Mouse (Mus musculus): ENCODE data around the gene Mdga2. TPM values are rescaled to one million over a fixed set of nuclear protein-coding genes. Genes with fewer than 3 reads are reported as not detected.

Mdga2 gene
- total and polyA plus RNA-seq, 3 experiments: 0.27 TPM; not detected in 2

DNA sequence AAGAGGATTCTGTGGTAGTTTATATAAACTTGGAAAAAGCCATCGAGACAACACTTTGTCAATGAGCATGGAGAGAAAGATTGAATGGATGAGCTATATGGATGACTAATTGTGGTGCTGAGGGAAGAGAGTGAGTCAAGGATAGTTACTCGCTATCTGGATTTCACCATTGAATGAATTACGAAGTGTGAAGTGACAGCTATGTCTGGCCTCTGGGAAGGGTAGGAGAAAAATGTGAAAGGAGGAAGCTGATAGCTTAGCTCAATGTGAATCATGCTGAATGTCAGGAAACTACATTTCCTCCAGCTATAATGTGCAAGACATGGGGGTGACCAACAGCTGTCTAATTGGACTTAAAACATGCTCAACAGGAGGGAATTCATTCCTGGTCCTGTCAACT, 487.8 kb downstream of the Mdga2 start:
- dilution Hi-C loops (cut with MboI; ENCODE audit: extremely low pct_ligation_motif_present, extremely low pct_unique_long_range_greater_than_20kb, low sequenced_read_pairs): no loop called here
- in situ Hi-C loops (cut with MboI; ENCODE audit: low pct_ligation_motif_present, low pct_unique_long_range_greater_than_20kb, low sequenced_read_pairs): no loop called here

DNA sequence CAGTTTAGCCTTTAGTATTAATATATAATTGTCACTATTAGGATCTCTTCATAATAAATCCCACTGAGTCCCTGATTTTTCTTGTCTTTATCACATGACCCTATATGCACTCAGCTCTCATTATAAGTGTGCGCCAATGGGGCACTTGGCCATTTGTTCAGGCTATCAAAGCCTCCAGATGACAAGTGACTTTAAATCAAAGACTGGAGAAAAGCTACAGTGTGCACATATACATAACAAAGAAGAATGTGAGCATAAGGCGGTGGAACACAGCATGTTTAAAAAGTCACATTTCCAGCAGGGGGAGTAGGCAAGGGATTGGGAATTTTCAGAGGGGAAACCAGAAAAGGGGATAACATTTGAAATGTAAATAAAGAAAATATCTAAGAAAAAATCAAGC, 497.9 kb downstream of the Mdga2 start:
- DNase-seq (ENCODE audit: extremely low read depth): no peak
- no peak overlapping the region for H3K27ac ChIP-seq (ENCODE audit: insufficient read depth, low read depth)
- in situ Hi-C loops (cut with MboI; ENCODE audit: low pct_ligation_motif_present, low pct_unique_long_range_greater_than_20kb, low sequenced_read_pairs) (no loop called here), dilution Hi-C loops (cut with MboI; ENCODE audit: extremely low pct_ligation_motif_present, extremely low pct_unique_long_range_greater_than_20kb, low sequenced_read_pairs) (no loop called here)
- H3K4me1 ChIP-seq (ENCODE audit: control insufficient read depth in 1 of 2, insufficient read depth in 2 of 2): no peaks in the 10 kb centered on the region
- H3K4me3 ChIP-seq (replicated peaks in 1 of 3; ENCODE audit: low read depth in 2 of 3, low read length in 2 of 3, poor library complexity in 1 of 3): no peak overlapping the region
- no peaks in the 10 kb centered on the region for H3K27me3 ChIP-seq (replicated peaks)
- H3K36me3 ChIP-seq (replicated peaks in 1 of 2; ENCODE audit: control insufficient read depth in 1 of 2, insufficient read depth in 1 of 2, low read length in 1 of 2): no peaks in the 10 kb centered on the region
- TF ChIP-seq CHD1 (IDR thresholded peaks at IDR 0.05; ENCODE audit: low read depth, low read length): no peak
- no peak for TF ChIP-seq ELF1 (IDR thresholded peaks at IDR 0.05; ENCODE audit: low read depth, low read length)
- no peak for TF ChIP-seq ZKSCAN1 (IDR thresholded peaks at IDR 0.05; ENCODE audit: borderline replicate concordance, low read depth, low read length)
- TF ChIP-seq MEF2A (IDR thresholded peaks at IDR 0.05; ENCODE audit: borderline replicate concordance, low read depth, low read length): no peak
- no peak for TF ChIP-seq CHD2 (IDR thresholded peaks at IDR 0.05; ENCODE audit: low read length)
- no peak for TF ChIP-seq BHLHE40 (IDR thresholded peaks at IDR 0.05; ENCODE audit: low read depth, low read length)
- TF ChIP-seq PAX5 (IDR thresholded peaks at IDR 0.05; ENCODE audit: low read length): no peak
- no peak for TF ChIP-seq MAFK (IDR thresholded peaks at IDR 0.05; ENCODE audit: insufficient replicate concordance, low read length)
- TF ChIP-seq ZNF384 (IDR thresholded peaks at IDR 0.05; ENCODE audit: low read depth, low read length): no peak
- TF ChIP-seq JUN (IDR thresholded peaks at IDR 0.05; ENCODE audit: insufficient read depth, low read depth, low read length): no peak
- no peak for TF ChIP-seq ZC3H11A (IDR thresholded peaks at IDR 0.05; ENCODE audit: low read depth, low read length)
- TF ChIP-seq SIN3A (IDR thresholded peaks at IDR 0.05; ENCODE audit: low read length): no peak
- TF ChIP-seq NELFE (IDR thresholded peaks at IDR 0.05; ENCODE audit: low read depth, low read length): no peak
- TF ChIP-seq UBTF (IDR thresholded peaks at IDR 0.05; ENCODE audit: low read depth, low read length): no peak
- no peak for TF ChIP-seq NRF1 (IDR thresholded peaks at IDR 0.05; ENCODE audit: low read depth, low read length)
- no peak for TF ChIP-seq JUND (conservative IDR thresholded peaks at IDR 0.05; ENCODE audit: low read depth, low read length)
- no peak for TF ChIP-seq IRF4 (IDR thresholded peaks at IDR 0.05; ENCODE audit: low read depth, low read length)
- TF ChIP-seq POLR2A (IDR thresholded peaks at IDR 0.05; ENCODE audit: low read depth, low read length): no peak
- TF ChIP-seq MYC (IDR thresholded peaks at IDR 0.05; ENCODE audit: low read depth, low read length): no peak
- TF ChIP-seq RCOR1 (conservative IDR thresholded peaks at IDR 0.05; ENCODE audit: low read depth, low read length): no peak
- H3K9ac ChIP-seq (ENCODE audit: insufficient read depth, low read depth): no peak overlapping the region
- H3K79me2 ChIP-seq (replicated peaks; ENCODE audit: control insufficient read depth, extremely low read depth, insufficient read depth, poor library complexity, severe bottlenecking): no peaks in the 10 kb centered on the region
- H3K9me3 ChIP-seq (replicated peaks; ENCODE audit: low read length): no peaks in the 10 kb centered on the region
- H3K4me2 ChIP-seq (ENCODE audit: insufficient read depth, low read depth, poor library complexity, severe bottlenecking): no peak overlapping the region

More for the DNA sequence above, 487.8 kb downstream of the Mdga2 start:
- Histone ChIP-seq H3K36me3 (replicated peaks in 1 of 2; ENCODE audit: control insufficient read depth in 1 of 2, insufficient read depth in 1 of 2, low read length in 1 of 2) (no peaks in the 10 kb centered on the region), H3K4me3 (replicated peaks in 1 of 3; ENCODE audit: low read depth in 2 of 3, low read length in 2 of 3, poor library complexity in 1 of 3) (no peak overlapping the region), H3K9ac (ENCODE audit: insufficient read depth, low read depth) (no peak overlapping the region), H3K4me1 (ENCODE audit: control insufficient read depth in 1 of 2, insufficient read depth in 2 of 2) (no peaks in the 10 kb centered on the region), H3K27me3 (replicated peaks) (no peaks in the 10 kb centered on the region), H3K27ac (ENCODE audit: insufficient read depth, low read depth) (no peak overlapping the region), H3K9me3 (replicated peaks; ENCODE audit: low read length) (no peaks in the 10 kb centered on the region), H3K79me2 (replicated peaks; ENCODE audit: control insufficient read depth, extremely low read depth, insufficient read depth, poor library complexity, severe bottlenecking) (no peaks in the 10 kb centered on the region), H3K4me2 (ENCODE audit: insufficient read depth, low read depth, poor library complexity, severe bottlenecking) (no peak overlapping the region)
- TF ChIP-seq ELF1 (IDR thresholded peaks at IDR 0.05; ENCODE audit: low read depth, low read length) (no peak), NELFE (IDR thresholded peaks at IDR 0.05; ENCODE audit: low read depth, low read length) (no peak), MAFK (IDR thresholded peaks at IDR 0.05; ENCODE audit: insufficient replicate concordance, low read length) (no peak), HCFC1 (IDR thresholded peaks at IDR 0.05; ENCODE audit: low read depth, low read length) (no peak), MXI1 (IDR thresholded peaks at IDR 0.05; ENCODE audit: low read depth, low read length) (no peak), USF1 (IDR thresholded peaks at IDR 0.05; ENCODE audit: low read depth, low read length) (no peak), USF2 (conservative IDR thresholded peaks at IDR 0.05; ENCODE audit: low read depth, low read length) (no peak), SMC3 (IDR thresholded peaks at IDR 0.05; ENCODE audit: low read depth, low read length) (no peak), ZMIZ1 (IDR thresholded peaks at IDR 0.05; ENCODE audit: low read depth, low read length) (no peak), KAT2A (IDR thresholded peaks at IDR 0.05; ENCODE audit: insufficient replicate concordance, low read length) (no peak), JUN (IDR thresholded peaks at IDR 0.05; ENCODE audit: insufficient read depth, low read depth, low read length) (no peak), E2F4 (IDR thresholded peaks at IDR 0.05; ENCODE audit: insufficient replicate concordance, low read depth, low read length) (no peak), POLR2AphosphoS2 (IDR thresholded peaks at IDR 0.05; ENCODE audit: low read depth, low read length) (no peak), NRF1 (IDR thresholded peaks at IDR 0.05; ENCODE audit: low read depth, low read length) (no peak), ZKSCAN1 (IDR thresholded peaks at IDR 0.05; ENCODE audit: borderline replicate concordance, low read depth, low read length) (no peak), EP300 (IDR thresholded peaks at IDR 0.05; ENCODE audit: low read length) (no peak), SIN3A (IDR thresholded peaks at IDR 0.05; ENCODE audit: low read length) (no peak), ZC3H11A (IDR thresholded peaks at IDR 0.05; ENCODE audit: low read depth, low read length) (no peak)
- DNase-seq (ENCODE audit: extremely low read depth): no peak
